ENCODE assay signal across 9 mouse cellular contexts in genomic region chr1:117519498-117520032, GRCm38 (mm10).
DNase-seq lines count a peak whose midpoint lies in the region; ATAC-seq and TF ChIP-seq lines count a peak whose summit lies in the region.
"Had no signal": no experiment of that assay in that cellular context is flagged by ENCODE, and none has a peak within 500 bp of the region (broad histone marks: within the 10 kb centered on the region; RNA-seq: fewer than 3 reads in every experiment).

No protein-coding gene starts in this region.

- no peak overlapping the region for H3K27ac ChIP-seq in cerebellum, adult 2 months (ENCODE audit: insufficient read depth, low read length)
- H3K27ac ChIP-seq: limb, embryonic 13.5 days had no signal

- intact Hi-C loops in heart, postnatal 14 days (cut with DNase I): no loop called here

- TF ChIP-seq POLR2A in cerebellum, adult 2 months (IDR thresholded peaks at IDR 0.05; ENCODE audit: borderline replicate concordance, insufficient read depth, low read length): no peak

- no peak for TF ChIP-seq CTCF in cerebellum, adult 2 months (IDR thresholded peaks at IDR 0.05; ENCODE audit: borderline replicate concordance, insufficient read depth, low read depth, low read length)

- H3K4me3 ChIP-seq in cerebellum, adult 2 months (replicated peaks; ENCODE audit: insufficient read depth, low read depth, low read length): no peak overlapping the region
- H3K4me3 ChIP-seq: limb, embryonic 13.5 days had no signal

- 19% methylated on average over 5 of the region's 5 CpGs for WGBS in cerebellum, adult 2 months

- ATAC-seq in erythroid progenitor cell, adult 5-6 weeks (replicated peaks; ENCODE audit: low FRiP score, poor library complexity, severe bottlenecking): no peak

- H3K27me3 ChIP-seq in cerebellum, adult 2 months (ENCODE audit: control insufficient read depth, insufficient read depth, low read length): no peaks in the 10 kb centered on the region
- H3K27me3 ChIP-seq: limb, embryonic 13.5 days had no signal

- peak; percentile 15 to 25 for DNase-seq in cerebellum, postnatal 14 days
- no peak for DNase-seq in cerebellum, adult 2 months
- DNase-seq in right cerebral cortex, adult 2 months (ENCODE audit: low spot score in 2 of 2): peak; percentile 2 to 7
- DNase-seq in right cerebral cortex, postnatal 14 days: no peak
- peak; percentile 2 for DNase-seq in layer of hippocampus, adult 9-11 months
- peak; percentile 6 for DNase-seq in telencephalon, adult 2 months (ENCODE audit: low read depth, low spot score)
- no peak for DNase-seq in heart, postnatal 14 days

- H3K4me1 ChIP-seq in cerebellum, adult 2 months (ENCODE audit: control insufficient read depth, insufficient read depth, low read length): no peaks in the 10 kb centered on the region
- H3K4me1 ChIP-seq: limb, embryonic 13.5 days had no signal

Comparison
In these comparisons a context has a peak if more than half of its experiments do, and no peak if none do; other contexts are left out.
1. DNase-seq: peak in cerebellum, postnatal 14 days (2 of 2), right cerebral cortex, adult 2 months (2 of 2), layer of hippocampus, adult 9-11 months (single experiment) and telencephalon, adult 2 months (single experiment); none in cerebellum, adult 2 months (0 of 2), right cerebral cortex, postnatal 14 days (single experiment) and heart, postnatal 14 days (0 of 2).